8 mouse cellular contexts compared by ENCODE assay signal in genomic region chr15:78927021-78927787, GRCm38 (mm10). TPM values are rescaled to one million over a fixed set of nuclear protein-coding genes. Genes with fewer than 3 reads are reported as not detected.
A peak's percentile ranks its signal among the peaks of the same experiment; 100 is the strongest.
DNase-seq lines count a peak whose midpoint lies in the region; ATAC-seq and TF ChIP-seq lines count a peak whose summit lies in the region.

No protein-coding gene starts in this region.

- no peak for TF ChIP-seq CTCF in G1E (IDR thresholded peaks at IDR 0.05; ENCODE audit: low read depth, low read length)

- 29% methylated on average over 15 of the region's 15 CpGs for WGBS in forebrain, embryonic 16.5 days
- WGBS in intestine, embryonic 14.5 days, result 16% methylated on average over 15 of the region's 15 CpGs
- 7% methylated on average over 15 of the region's 15 CpGs for WGBS in liver, embryonic 16.5 days (ENCODE audit: insufficient replicate concordance)

- no peak for ATAC-seq in G1E (ENCODE audit: extremely low read depth, insufficient number of reproducible peaks, low FRiP score, poor library complexity, severe bottlenecking)
- no peak for ATAC-seq in forebrain, embryonic 16.5 days
- no peak for ATAC-seq in intestine, embryonic 14.5 days (replicated peaks; ENCODE audit: low FRiP score, low TSS enrichment, low read depth)
- no peak for ATAC-seq in liver, embryonic 16.5 days (ENCODE audit: low read depth)

- peak overlapping the region; percentile 71 for H3K4me2 ChIP-seq in forebrain, embryonic 16.5 days (ENCODE audit: low read length)
- H3K4me2 ChIP-seq in intestine, embryonic 14.5 days (ENCODE audit: low read length), result peak overlapping the region; percentile 92
- H3K4me2 ChIP-seq in liver, embryonic 16.5 days (ENCODE audit: low read depth, low read length), result peak overlapping the region; percentile 95

- DNase-seq in 3T3-L1 (ENCODE audit: low read depth, low spot score) (peak; percentile 40), G1E (ENCODE audit: low spot score) (no peak)
- DNase-seq in intestine, embryonic 14.5 days (ENCODE audit: low spot score), result peak; percentile 64
- peak; percentile 68 for DNase-seq in skeletal muscle tissue, adult 2 months (ENCODE audit: low read depth, low spot score)
- no peak for DNase-seq in left cerebral cortex, adult 11 months (ENCODE audit: low spot score)
- DNase-seq in right cerebral cortex, postnatal 36 days (ENCODE audit: low spot score in 2 of 2), result no peak

- peak overlapping the region; percentile 79 for H3K4me3 ChIP-seq in G1E (ENCODE audit: low read depth, low read length)
- H3K4me3 ChIP-seq in forebrain, embryonic 16.5 days (replicated peaks; ENCODE audit: low read length), result peak overlapping the region; percentile 36
- H3K4me3 ChIP-seq in intestine, embryonic 14.5 days (ENCODE audit: low read depth, low read length), result peak overlapping the region; percentile 64
- peak overlapping the region; percentile 63 for H3K4me3 ChIP-seq in liver, embryonic 16.5 days (ENCODE audit: low read depth, low read length)

- H3K9me3 ChIP-seq in G1E (replicated peaks), result no peaks in the 10 kb centered on the region
- H3K9me3 ChIP-seq in forebrain, embryonic 16.5 days (ENCODE audit: control insufficient read depth, low read length), result no peaks in the 10 kb centered on the region
- H3K9me3 ChIP-seq in intestine, embryonic 14.5 days (ENCODE audit: control insufficient read depth, low read length), result no peaks in the 10 kb centered on the region
- H3K9me3 ChIP-seq in liver, embryonic 16.5 days (replicated peaks; ENCODE audit: control insufficient read depth, low read length), result no peaks in the 10 kb centered on the region

- H3K9ac ChIP-seq in forebrain, embryonic 16.5 days (replicated peaks; ENCODE audit: low read depth, low read length), result peak overlapping the region; percentile 27
- peak overlapping the region; percentile 61 for H3K9ac ChIP-seq in intestine, embryonic 14.5 days (ENCODE audit: low read length)
- peak overlapping the region; percentile 66 for H3K9ac ChIP-seq in liver, embryonic 16.5 days (ENCODE audit: low read depth, low read length)

- peaks cover 87% of the 10 kb centered on the region for H3K4me1 ChIP-seq in G1E (ENCODE audit: insufficient read depth, low read depth, low read length)
- peaks cover 25% of the 10 kb centered on the region for H3K4me1 ChIP-seq in forebrain, embryonic 16.5 days (replicated peaks; ENCODE audit: control insufficient read depth, insufficient read depth, low read length)
- peaks cover 23% of the 10 kb centered on the region for H3K4me1 ChIP-seq in intestine, embryonic 14.5 days (replicated peaks; ENCODE audit: control insufficient read depth, insufficient read depth, low read length)
- H3K4me1 ChIP-seq in liver, embryonic 16.5 days (ENCODE audit: control insufficient read depth, low read depth, low read length), result peaks cover 69% of the 10 kb centered on the region

- peaks cover 38% of the 10 kb centered on the region for H3K36me3 ChIP-seq in G1E (replicated peaks)
- no peaks in the 10 kb centered on the region for H3K36me3 ChIP-seq in forebrain, embryonic 16.5 days (ENCODE audit: control insufficient read depth, insufficient read depth)
- H3K36me3 ChIP-seq in intestine, embryonic 14.5 days (ENCODE audit: control insufficient read depth, insufficient read depth, low read length), result peaks cover 16% of the 10 kb centered on the region
- no peaks in the 10 kb centered on the region; the same call in 1 of the 2 replicates for H3K36me3 ChIP-seq in liver, embryonic 16.5 days (ENCODE audit: control insufficient read depth, insufficient read depth)

- no peak overlapping the region for H3K27ac ChIP-seq in forebrain, embryonic 16.5 days (ENCODE audit: low read length)
- peak overlapping the region; percentile 94 for H3K27ac ChIP-seq in intestine, embryonic 14.5 days (ENCODE audit: low read depth)
- H3K27ac ChIP-seq in liver, embryonic 16.5 days (ENCODE audit: low read length), result peak overlapping the region; percentile 75

- H3K27me3 ChIP-seq in G1E (ENCODE audit: insufficient read depth, low read length), result no peaks in the 10 kb centered on the region
- H3K27me3 ChIP-seq in forebrain, embryonic 16.5 days (replicated peaks; ENCODE audit: control insufficient read depth, insufficient read depth, low read length), result no peaks in the 10 kb centered on the region
- H3K27me3 ChIP-seq in intestine, embryonic 14.5 days (replicated peaks; ENCODE audit: control insufficient read depth, insufficient read depth, low read length), result no peaks in the 10 kb centered on the region
- no peaks in the 10 kb centered on the region for H3K27me3 ChIP-seq in liver, embryonic 16.5 days (ENCODE audit: control insufficient read depth, insufficient read depth, low read depth, low read length)

RNA-seq across cellular contexts. Expression of gene Lgals1, which starts 0.7 kb away (rescaled TPM):
- total RNA-seq in G1E (2014; fragmentation: Nextera tagmentation) (558 and 607 TPM in 2 replicates), G1E (2017) (3,673 and 4,536 TPM in 2 replicates)
- 1,469 and 2,086 TPM in 2 replicates for polyA plus RNA-seq in G1E (2012)
- polyA plus RNA-seq in forebrain, embryonic 16.5 days (2015; fragmentation: Nextera tagmentation; extraction: Ambion mirVana), result 51.9 and 95.5 TPM in 2 replicates
- 1,194 and 1,197 TPM in 2 replicates for polyA plus RNA-seq in intestine, embryonic 14.5 days (2014; fragmentation: Nextera tagmentation; extraction: Ambion mirVana)
- polyA plus RNA-seq in liver, embryonic 16.5 days (2015; fragmentation: Nextera tagmentation; extraction: Ambion mirVana), result 295 and 318 TPM in 2 replicates

RNA-seq across cellular contexts. Expression of gene Nol12, which starts 7.5 kb away (rescaled TPM):
- total RNA-seq in G1E (2014; fragmentation: Nextera tagmentation) (13.2 and 25.6 TPM in 2 replicates), G1E (2017) (20.1 and 24.2 TPM in 2 replicates)
- 15.9 and 16.7 TPM in 2 replicates for polyA plus RNA-seq in G1E (2012)
- polyA plus RNA-seq in forebrain, embryonic 16.5 days (2015; fragmentation: Nextera tagmentation; extraction: Ambion mirVana), result 60.4 and 64.2 TPM in 2 replicates
- polyA plus RNA-seq in intestine, embryonic 14.5 days (2014; fragmentation: Nextera tagmentation; extraction: Ambion mirVana), result 46.0 and 53.5 TPM in 2 replicates
- polyA plus RNA-seq in liver, embryonic 16.5 days (2015; fragmentation: Nextera tagmentation; extraction: Ambion mirVana), result 24.0 and 25.1 TPM in 2 replicates

RNA-seq across cellular contexts. Expression of gene Pdxp, which starts 13.5 kb away (rescaled TPM):
- total RNA-seq in G1E (2014; fragmentation: Nextera tagmentation) (26.6 and 31.4 TPM in 2 replicates), G1E (2017) (13.9 and 18.1 TPM in 2 replicates)
- 39.7 and 40.6 TPM in 2 replicates for polyA plus RNA-seq in G1E (2012)
- polyA plus RNA-seq in forebrain, embryonic 16.5 days (2015; fragmentation: Nextera tagmentation; extraction: Ambion mirVana), result 96.4 and 102 TPM in 2 replicates
- 16.3 and 17.5 TPM in 2 replicates for polyA plus RNA-seq in intestine, embryonic 14.5 days (2014; fragmentation: Nextera tagmentation; extraction: Ambion mirVana)
- 2.7 and 3.1 TPM in 2 replicates for polyA plus RNA-seq in liver, embryonic 16.5 days (2015; fragmentation: Nextera tagmentation; extraction: Ambion mirVana)

RNA-seq across cellular contexts. Expression of gene Triobp, which starts 20.3 kb away (rescaled TPM):
- 67.0 and 104 TPM in 2 replicates for total RNA-seq in G1E (2014; fragmentation: Nextera tagmentation)
- 23.6 and 24.4 TPM in 2 replicates for total RNA-seq in G1E (2017)
- 42.5 and 45.6 TPM in 2 replicates for polyA plus RNA-seq in G1E (2012)
- 42.7 and 49.7 TPM in 2 replicates for polyA plus RNA-seq in forebrain, embryonic 16.5 days (2015; fragmentation: Nextera tagmentation; extraction: Ambion mirVana)
- polyA plus RNA-seq in intestine, embryonic 14.5 days (2014; fragmentation: Nextera tagmentation; extraction: Ambion mirVana), result 49.0 and 52.2 TPM in 2 replicates
- 18.0 and 20.8 TPM in 2 replicates for polyA plus RNA-seq in liver, embryonic 16.5 days (2015; fragmentation: Nextera tagmentation; extraction: Ambion mirVana)

RNA-seq across cellular contexts. Expression of gene Sh3bp1, which starts 27.6 kb away (rescaled TPM):
- total RNA-seq in G1E (2014; fragmentation: Nextera tagmentation) (207 and 231 TPM in 2 replicates), G1E (2017) (32.7 and 34.1 TPM in 2 replicates)
- 1,400 and 1,821 TPM in 2 replicates for polyA plus RNA-seq in G1E (2012)
- 4.9 and 6.0 TPM in 2 replicates for polyA plus RNA-seq in forebrain, embryonic 16.5 days (2015; fragmentation: Nextera tagmentation; extraction: Ambion mirVana)
- polyA plus RNA-seq in intestine, embryonic 14.5 days (2014; fragmentation: Nextera tagmentation; extraction: Ambion mirVana), result 30.2 and 35.5 TPM in 2 replicates
- 13.1 and 14.2 TPM in 2 replicates for polyA plus RNA-seq in liver, embryonic 16.5 days (2015; fragmentation: Nextera tagmentation; extraction: Ambion mirVana)

Comparison
In these comparisons a context has a peak if more than half of its experiments do, and no peak if none do; other contexts are left out.
1. DNase-seq: peak in 3T3-L1 (single experiment), intestine, embryonic 14.5 days (single experiment) and skeletal muscle tissue, adult 2 months (single experiment); none in G1E (single experiment), left cerebral cortex, adult 11 months (single experiment) and right cerebral cortex, postnatal 36 days (0 of 2).
2. Peak in every context shown above with its lines, with median percentiles within 50 percentile points of each other: H3K4me3 ChIP-seq, H3K4me2 ChIP-seq and H3K9ac ChIP-seq.